Mouse (Mus musculus): ENCODE results near the gene Asna1. TPM values are rescaled to one million over a fixed set of nuclear protein-coding genes. Genes with fewer than 3 reads are reported as not detected.
A peak's percentile ranks its signal among the peaks of the same experiment; 100 is the strongest.

Gene Asna1
- 266 and 270 TPM in 2 replicates for polyA plus RNA-seq (2012; rRNA removed)

- Histone ChIP-seq H3K27me3 (replicated peaks; ENCODE audit: control insufficient read depth, insufficient read depth, low read length) (no peaks in the 10 kb centered on the region), H3K36me3 (ENCODE audit: control insufficient read depth, insufficient read depth, low read length) (no peaks in the 10 kb centered on the region; the same call in 1 of the 2 replicates), H3K4me1 (ENCODE audit: control insufficient read depth, insufficient read depth, low read length) (peaks cover 23% of the 10 kb centered on the region), H3K4me3 (ENCODE audit: insufficient read depth, low read depth, low read length) (peak within 1 kb of the TSS; percentile 96), H3K27ac (ENCODE audit: insufficient read depth, low read depth, low read length) (peak within 1 kb of the TSS; percentile 97)
- WGBS = 2% methylated on average over 30 of the region's 30 CpGs
- peak; percentile 95 for DNase-seq
- no peak for TF ChIP-seq CTCF (conservative IDR thresholded peaks at IDR 0.05; ENCODE audit: insufficient read depth, insufficient read length, low read depth, low read length)
- peak; percentile 25 for TF ChIP-seq POLR2A (IDR thresholded peaks at IDR 0.05; ENCODE audit: low read depth, low read length)
Observed at GRCm38 (mm10) chr8:85025098-85025932, at the start of gene Asna1. Gene Asna1, minus strand, starts transcription at chr8:85025281.

GRCm38 (mm10) chr8:85074617-85075016, 49.5 kb upstream of the Asna1 start:
- WGBS = 80% methylated on average over 10 of the region's 10 CpGs
- no peak overlapping the region for H3K4me3 ChIP-seq (ENCODE audit: insufficient read depth, low read depth, low read length)
- no peaks in the 10 kb centered on the region for H3K36me3 ChIP-seq (ENCODE audit: control insufficient read depth, insufficient read depth, low read length)
- H3K4me1 ChIP-seq (ENCODE audit: control insufficient read depth, insufficient read depth, low read length) = peaks cover 12% of the 10 kb centered on the region; the same call in 1 of the 2 replicates
- H3K27ac ChIP-seq (ENCODE audit: insufficient read depth, low read depth, low read length) = no peak overlapping the region
- no peaks in the 10 kb centered on the region for H3K27me3 ChIP-seq (replicated peaks; ENCODE audit: control insufficient read depth, insufficient read depth, low read length)
- TF ChIP-seq POLR2A (IDR thresholded peaks at IDR 0.05; ENCODE audit: low read depth, low read length) (no peak), CTCF (conservative IDR thresholded peaks at IDR 0.05; ENCODE audit: insufficient read depth, insufficient read length, low read depth, low read length) (no peak)
- no peak for DNase-seq

- Histone ChIP-seq H3K4me1 (ENCODE audit: control insufficient read depth, insufficient read depth, low read length) (peaks cover 10% of the 10 kb centered on the region; the same call in 1 of the 2 replicates), H3K27ac (ENCODE audit: insufficient read depth, low read depth, low read length) (no peak overlapping the region), H3K36me3 (ENCODE audit: control insufficient read depth, insufficient read depth, low read length) (no peaks in the 10 kb centered on the region), H3K27me3 (replicated peaks; ENCODE audit: control insufficient read depth, insufficient read depth, low read length) (no peaks in the 10 kb centered on the region), H3K4me3 (ENCODE audit: insufficient read depth, low read depth, low read length) (no peak overlapping the region)
- WGBS = 62% methylated on average over 10 of the region's 10 CpGs
- TF ChIP-seq POLR2A (IDR thresholded peaks at IDR 0.05; ENCODE audit: low read depth, low read length) = no peak
- no peak for TF ChIP-seq CTCF (conservative IDR thresholded peaks at IDR 0.05; ENCODE audit: insufficient read depth, insufficient read length, low read depth, low read length)
- no peak for DNase-seq
Observed at GRCm38 (mm10) chr8:85074167-85074566, 49.1 kb upstream of the Asna1 start.

GRCm38 (mm10) chr8:85073041-85073612, 48.0 kb upstream of the Asna1 start:
- peaks cover 10% of the 10 kb centered on the region; the same call in 1 of the 2 replicates for H3K4me1 ChIP-seq (ENCODE audit: control insufficient read depth, insufficient read depth, low read length)
- H3K4me3 ChIP-seq (ENCODE audit: insufficient read depth, low read depth, low read length) = no peak overlapping the region
- H3K27ac ChIP-seq (ENCODE audit: insufficient read depth, low read depth, low read length) = no peak overlapping the region
- H3K27me3 ChIP-seq (replicated peaks; ENCODE audit: control insufficient read depth, insufficient read depth, low read length) = no peaks in the 10 kb centered on the region
- 91% methylated on average over 15 of the region's 15 CpGs for WGBS
- TF ChIP-seq CTCF (conservative IDR thresholded peaks at IDR 0.05; ENCODE audit: insufficient read depth, insufficient read length, low read depth, low read length) (no peak), POLR2A (IDR thresholded peaks at IDR 0.05; ENCODE audit: low read depth, low read length) (no peak)
- DNase-seq = no peak
- H3K36me3 ChIP-seq (ENCODE audit: control insufficient read depth, insufficient read depth, low read length) = no peaks in the 10 kb centered on the region

- peaks cover 10% of the 10 kb centered on the region; the same call in 1 of the 2 replicates for H3K4me1 ChIP-seq (ENCODE audit: control insufficient read depth, insufficient read depth, low read length)
- 22% methylated on average over 9 of the region's 9 CpGs for WGBS
- peak overlapping the region; percentile 54 for H3K27ac ChIP-seq (ENCODE audit: insufficient read depth, low read depth, low read length)
- no peak for DNase-seq
- peak overlapping the region; percentile 76 for H3K4me3 ChIP-seq (ENCODE audit: insufficient read depth, low read depth, low read length)
- TF ChIP-seq POLR2A (IDR thresholded peaks at IDR 0.05; ENCODE audit: low read depth, low read length) = no peak
- TF ChIP-seq CTCF (conservative IDR thresholded peaks at IDR 0.05; ENCODE audit: insufficient read depth, insufficient read length, low read depth, low read length) = no peak
- no peaks in the 10 kb centered on the region for H3K36me3 ChIP-seq (ENCODE audit: control insufficient read depth, insufficient read depth, low read length)
- no peaks in the 10 kb centered on the region for H3K27me3 ChIP-seq (replicated peaks; ENCODE audit: control insufficient read depth, insufficient read depth, low read length)
Observed at GRCm38 (mm10) chr8:85072364-85072929, 47.4 kb upstream of the Asna1 start.

GRCm38 (mm10) chr8:85071514-85072281, 46.6 kb upstream of the Asna1 start, which contains the start of gene Dhps:
Gene Dhps, plus strand, starts transcription at chr8:85071757.
- peak within 1 kb of the TSS; percentile 90 for H3K27ac ChIP-seq (ENCODE audit: insufficient read depth, low read depth, low read length)
- no peaks in the 10 kb centered on the region for H3K27me3 ChIP-seq (replicated peaks; ENCODE audit: control insufficient read depth, insufficient read depth, low read length)
- H3K4me3 ChIP-seq (ENCODE audit: insufficient read depth, low read depth, low read length) = peak within 1 kb of the TSS; percentile 76
- peak; percentile 95 for DNase-seq
- H3K36me3 ChIP-seq (ENCODE audit: control insufficient read depth, insufficient read depth, low read length) = no peaks in the 10 kb centered on the region
- under 1% methylated on average over 68 of the region's 68 CpGs for WGBS
- TF ChIP-seq POLR2A (IDR thresholded peaks at IDR 0.05; ENCODE audit: low read depth, low read length) (peak; percentile 38), CTCF (conservative IDR thresholded peaks at IDR 0.05; ENCODE audit: insufficient read depth, insufficient read length, low read depth, low read length) (no peak)
- H3K4me1 ChIP-seq (ENCODE audit: control insufficient read depth, insufficient read depth, low read length) = peaks cover 10% of the 10 kb centered on the region; the same call in 1 of the 2 replicates
